Comparison of ENCODE assay signal across 8 mouse cellular contexts in genomic region chr14:84438066-84438770, GRCm38 (mm10). TPM values are rescaled to one million over a fixed set of nuclear protein-coding genes. Genes with fewer than 3 reads are reported as not detected.
DNase-seq lines count a peak whose midpoint lies in the region; ATAC-seq and TF ChIP-seq lines count a peak whose summit lies in the region.

No protein-coding gene starts in this region.

- no peak overlapping the region for H3K27ac ChIP-seq in heart, postnatal 0 days (ENCODE audit: low read depth)
- no peak overlapping the region for H3K27ac ChIP-seq in limb, embryonic 13.5 days
- H3K27ac ChIP-seq in thymus, adult 2 months (ENCODE audit: control insufficient read depth, insufficient read depth, low read length): no peak overlapping the region

- H3K4me2 ChIP-seq in heart, postnatal 0 days (ENCODE audit: low read depth, low read length): no peak overlapping the region
- no peak overlapping the region for H3K4me2 ChIP-seq in limb, embryonic 13.5 days (replicated peaks)

- peak; percentile 38 for DNase-seq in heart, postnatal 0 days (ENCODE audit: low spot score)
- no peak for DNase-seq in heart, adult 9 months (ENCODE audit: low spot score in 2 of 2)
- DNase-seq in right cerebral cortex, postnatal 4 days: peak; percentile 9
- DNase-seq in right cerebral cortex, postnatal 36 days (ENCODE audit: low spot score in 2 of 2): no peak
- peak; percentile 78 for DNase-seq in embryo, embryonic 10.5 days (ENCODE audit: low spot score)
- no peak for DNase-seq in thymus, adult 2 months
- no peak for DNase-seq in spleen, adult 18-20 months

- WGBS in heart, postnatal 0 days: 27% methylated on average over 11 of the region's 11 CpGs
- 25% methylated on average over 11 of the region's 11 CpGs for WGBS in limb, embryonic 13.5 days
- WGBS in thymus, adult 2 months: 34% methylated on average over 11 of the region's 11 CpGs

- H3K9me3 ChIP-seq in heart, postnatal 0 days (replicated peaks; ENCODE audit: control insufficient read depth, low read length): no peaks in the 10 kb centered on the region
- no peaks in the 10 kb centered on the region for H3K9me3 ChIP-seq in limb, embryonic 13.5 days

- no peak for ATAC-seq in heart, postnatal 0 days (ENCODE audit: insufficient read depth, low read depth)
- 0 out of 2 replicates have a peak, but pooled peaks have one; percentile 38 for ATAC-seq in limb, embryonic 13.5 days (ENCODE audit: low FRiP score, low read depth)

- peak; percentile 57 for TF ChIP-seq CTCF in heart, postnatal 0 days (IDR thresholded peaks at IDR 0.05; ENCODE audit: low read depth)
- TF ChIP-seq CTCF in thymus, adult 2 months (IDR thresholded peaks at IDR 0.05; ENCODE audit: borderline replicate concordance, control insufficient read depth, extremely low read depth, insufficient read depth, low read length, poor library complexity): no peak

- H3K36me3 ChIP-seq in heart, postnatal 0 days (replicated peaks; ENCODE audit: control insufficient read depth, insufficient read depth, low read length): no peaks in the 10 kb centered on the region
- H3K36me3 ChIP-seq in limb, embryonic 13.5 days: no peaks in the 10 kb centered on the region
- H3K36me3 ChIP-seq in thymus, adult 2 months (ENCODE audit: control insufficient read depth, insufficient read depth, low read length): no peaks in the 10 kb centered on the region

- TF ChIP-seq EP300 in heart, postnatal 0 days (IDR thresholded peaks at IDR 0.05; ENCODE audit: low read depth): no peak

- H3K4me1 ChIP-seq in heart, postnatal 0 days (ENCODE audit: control insufficient read depth, insufficient read depth): no peaks in the 10 kb centered on the region
- H3K4me1 ChIP-seq in limb, embryonic 13.5 days: no peaks in the 10 kb centered on the region
- H3K4me1 ChIP-seq in thymus, adult 2 months (replicated peaks; ENCODE audit: control insufficient read depth, insufficient read depth, low read length): peaks cover 5% of the 10 kb centered on the region

- H3K9ac ChIP-seq in heart, postnatal 0 days (replicated peaks; ENCODE audit: low read depth, low read length): no peak overlapping the region
- H3K9ac ChIP-seq in limb, embryonic 13.5 days: no peak overlapping the region

- no peak for TF ChIP-seq POLR2A in thymus, adult 2 months (IDR thresholded peaks at IDR 0.05; ENCODE audit: control insufficient read depth, extremely low read depth, insufficient read depth, low read length, poor library complexity)

- no peaks in the 10 kb centered on the region for H3K27me3 ChIP-seq in heart, postnatal 0 days (ENCODE audit: control insufficient read depth, insufficient read depth, low read length)
- peaks cover 4% of the 10 kb centered on the region; the same call in 1 of the 2 replicates for H3K27me3 ChIP-seq in limb, embryonic 13.5 days
- H3K27me3 ChIP-seq in thymus, adult 2 months (ENCODE audit: control insufficient read depth, insufficient read depth, low read length): peaks cover 3% of the 10 kb centered on the region; the same call in 1 of the 2 replicates

- no peak overlapping the region for H3K4me3 ChIP-seq in heart, postnatal 0 days (ENCODE audit: low read depth, low read length)
- H3K4me3 ChIP-seq in limb, embryonic 13.5 days: no peak overlapping the region
- H3K4me3 ChIP-seq in thymus, adult 2 months (ENCODE audit: control insufficient read depth, insufficient read depth, low read length): no peak overlapping the region

RNA-seq across cellular contexts. Expression of gene Pcdh17, which starts 5.1 kb away (rescaled TPM):
- total RNA-seq in heart, postnatal 0 days (2014; rRNA removed; ENCODE audit: low replicate concordance): 3.7 and 5.6 TPM in 2 replicates
- polyA plus RNA-seq in heart, postnatal 0 days (2015; fragmentation: Nextera tagmentation; extraction: Ambion mirVana): 3.7 and 3.9 TPM in 2 replicates
- 8.6 and 8.9 TPM in 2 replicates for polyA plus RNA-seq in limb, embryonic 13.5 days (2015; fragmentation: Nextera tagmentation; extraction: Ambion mirVana)
- 0.63 and 0.70 TPM in 2 replicates for polyA plus RNA-seq in thymus, adult 2 months (2012; rRNA removed)

Comparison
In these comparisons a context has a peak if more than half of its experiments do, and no peak if none do; other contexts are left out.
1. DNase-seq: peak in heart, postnatal 0 days (single experiment), right cerebral cortex, postnatal 4 days (single experiment) and embryo, embryonic 10.5 days (single experiment); none in heart, adult 9 months (0 of 2), right cerebral cortex, postnatal 36 days (0 of 2), thymus, adult 2 months (single experiment) and spleen, adult 18-20 months (0 of 2).